Mouse (Mus musculus): ENCODE results near the gene Tmco1. TPM values are rescaled to one million over a fixed set of nuclear protein-coding genes. Genes with fewer than 3 reads are reported as not detected.

Gene Tmco1
- total RNA-seq, 2 experiments from 2014 or later: 89.8 to 150 TPM

DNA sequence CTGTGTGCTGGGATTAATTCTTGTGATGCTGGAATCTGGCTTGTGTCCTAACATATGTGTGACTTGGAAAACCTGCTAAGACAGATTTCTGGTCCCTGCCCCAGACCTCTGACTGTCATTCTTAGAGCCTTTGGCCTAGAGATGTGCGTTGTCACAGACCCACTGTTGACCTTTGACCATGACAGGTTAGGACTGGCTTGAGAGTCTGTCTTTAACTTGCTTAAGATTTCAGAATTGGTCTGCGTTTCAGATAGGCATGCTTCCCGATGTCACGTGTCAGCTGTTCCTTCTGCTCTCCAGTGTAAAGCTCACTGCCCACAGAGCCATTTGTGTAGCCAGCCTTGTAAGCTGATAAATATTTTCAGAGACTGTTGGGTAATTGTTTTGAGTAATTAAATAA is 54.6 kb downstream of the Tmco1 start:
- ATAC-seq (replicated peaks; ENCODE audit: low FRiP score, low TSS enrichment, poor library complexity, severe bottlenecking): no peak

DNA sequence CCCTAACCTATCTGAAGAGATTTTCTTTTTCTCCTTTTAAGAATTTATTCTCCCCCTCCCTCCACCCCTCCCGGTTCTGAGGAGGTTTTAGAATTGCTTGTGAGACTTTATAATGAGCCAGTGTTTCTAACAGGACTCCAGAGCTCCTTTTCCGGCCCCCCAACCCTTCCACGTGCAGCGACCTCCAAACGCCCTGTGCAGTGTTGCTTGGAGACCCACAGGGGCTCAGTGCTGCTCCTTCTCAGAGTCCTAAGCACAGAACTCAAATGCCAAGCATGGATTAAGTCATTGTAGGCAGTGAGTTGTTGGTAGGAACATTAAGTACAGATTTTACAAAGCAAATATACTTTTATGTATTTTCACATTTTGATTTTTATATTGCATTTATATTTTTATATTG is 55.1 kb downstream of the Tmco1 start:
- no peak for ATAC-seq (replicated peaks; ENCODE audit: low FRiP score, low TSS enrichment, poor library complexity, severe bottlenecking)

DNA sequence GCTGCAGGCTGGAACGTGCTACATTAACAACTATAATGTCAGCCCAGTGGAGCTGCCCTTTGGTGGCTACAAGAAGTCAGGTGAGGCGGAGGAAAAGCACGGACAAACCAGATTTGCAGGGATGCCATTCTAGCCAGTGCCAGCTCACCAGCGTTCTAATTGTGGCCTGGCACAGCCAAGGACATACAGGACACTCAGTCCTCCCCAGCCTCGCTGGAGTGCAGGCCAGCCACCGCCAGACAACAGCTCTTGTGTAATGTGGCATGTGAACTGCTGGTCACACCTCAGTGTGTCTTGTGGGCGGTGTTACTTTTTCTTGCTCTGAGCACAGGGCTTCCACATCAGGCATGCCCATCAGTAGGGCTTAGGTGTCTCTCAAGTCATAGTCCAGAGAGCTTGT is 57.6 kb downstream of the Tmco1 start:
- ATAC-seq (replicated peaks; ENCODE audit: low FRiP score, low TSS enrichment, poor library complexity, severe bottlenecking): no peak

DNA sequence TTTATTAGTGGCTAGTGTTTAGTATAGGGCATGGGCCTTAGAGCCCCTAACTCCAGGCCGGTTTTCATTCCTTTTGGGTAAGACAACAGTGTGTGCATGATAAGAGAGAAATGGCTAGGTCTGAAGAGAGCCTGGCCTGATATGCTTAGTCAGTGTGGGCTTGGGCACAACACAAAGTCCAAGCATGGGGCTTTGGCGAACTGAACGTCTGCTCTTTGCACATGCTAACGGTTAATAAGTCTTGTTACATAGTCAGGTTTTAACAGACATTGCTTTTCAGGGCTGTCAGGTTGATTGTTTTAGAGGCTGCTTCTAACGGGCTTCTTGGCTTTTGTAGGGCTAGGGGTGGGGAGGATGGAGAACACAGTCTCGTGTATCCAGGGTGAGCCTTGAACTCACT is 58.4 kb downstream of the Tmco1 start:
- no peak for ATAC-seq (replicated peaks; ENCODE audit: low FRiP score, low TSS enrichment, poor library complexity, severe bottlenecking)

DNA sequence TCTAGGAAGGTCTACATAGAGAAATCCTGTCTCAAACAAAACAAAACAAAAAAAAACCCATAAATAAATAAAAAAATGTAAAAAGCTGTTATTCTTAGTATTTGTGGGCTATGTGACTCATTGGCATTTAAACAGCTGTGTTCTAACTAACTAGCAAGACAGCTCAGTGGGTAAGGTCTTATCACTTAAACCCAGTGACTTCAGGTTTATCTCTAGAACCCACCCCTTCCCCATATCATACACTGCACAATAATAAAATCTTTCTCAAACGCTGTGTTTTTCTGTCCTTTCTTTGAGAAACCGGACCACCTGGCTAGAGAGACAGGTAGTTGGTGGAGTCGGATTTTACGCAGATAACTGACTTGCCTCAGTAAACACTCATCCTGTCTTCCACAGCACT is 59.8 kb downstream of the Tmco1 start:
- peak; percentile 66 for ATAC-seq (replicated peaks; ENCODE audit: low FRiP score, low TSS enrichment, poor library complexity, severe bottlenecking)

DNA sequence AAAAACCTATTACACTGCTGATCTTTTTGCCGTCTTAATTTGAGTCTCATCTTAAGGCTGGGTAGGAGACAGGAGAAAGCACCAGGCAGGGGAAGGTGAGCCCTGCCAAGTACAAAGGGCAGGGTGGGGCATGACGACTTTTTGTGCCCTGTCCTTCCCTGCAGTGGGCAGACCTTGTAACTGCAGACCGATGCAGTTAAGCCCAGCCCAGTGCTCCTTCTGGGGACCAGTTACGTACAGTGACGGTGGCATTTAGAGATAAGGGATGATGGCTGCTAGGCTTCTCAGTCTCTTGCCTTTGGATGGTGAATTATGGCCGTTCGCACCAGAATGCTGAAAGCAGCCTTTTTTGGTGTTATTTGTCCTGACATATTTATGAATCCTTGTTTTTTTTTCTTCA is 60.3 kb downstream of the Tmco1 start:
- peak; percentile 90 for ATAC-seq (replicated peaks; ENCODE audit: low FRiP score, low TSS enrichment, poor library complexity, severe bottlenecking)

DNA sequence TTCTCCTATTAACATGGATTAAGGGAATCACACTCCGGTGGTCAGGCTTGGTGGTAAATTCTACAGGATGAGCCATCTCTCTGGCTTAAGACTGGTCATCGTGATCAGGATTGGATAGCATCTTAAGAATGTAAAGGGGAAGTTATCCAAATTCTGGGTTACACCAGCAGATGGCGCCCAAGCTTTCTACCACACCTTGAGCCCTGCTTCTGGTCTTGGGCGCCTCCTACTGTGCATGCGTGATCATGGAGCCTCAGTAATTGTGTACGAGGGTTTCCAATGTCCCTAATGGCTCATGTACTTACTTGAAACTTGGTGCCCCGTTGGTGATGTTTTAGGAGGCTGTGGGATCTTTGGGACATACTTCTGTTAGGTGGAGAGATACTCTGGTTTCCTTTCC is 61.7 kb downstream of the Tmco1 start:
- ATAC-seq (replicated peaks; ENCODE audit: low FRiP score, low TSS enrichment, poor library complexity, severe bottlenecking): peak; percentile 71

DNA sequence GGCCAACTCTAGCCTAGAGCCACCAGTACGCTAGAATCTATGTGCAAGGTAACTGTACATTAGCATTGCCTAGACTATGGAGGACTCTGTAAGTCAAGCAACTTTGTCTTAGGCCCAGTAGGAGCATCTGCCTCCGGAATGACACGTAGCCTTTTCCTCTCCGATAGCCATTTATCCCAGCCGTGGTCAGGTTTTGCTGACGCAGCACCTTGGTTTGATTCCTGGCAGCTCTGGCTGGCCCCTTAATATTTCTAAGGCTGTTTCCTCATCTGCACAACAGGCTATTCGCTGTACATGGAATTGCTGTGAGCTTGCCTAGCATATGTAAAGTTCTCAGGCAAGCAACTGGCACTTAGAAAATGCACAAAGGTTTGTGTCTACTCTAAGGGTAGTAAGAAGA is 64.6 kb downstream of the Tmco1 start:
- ATAC-seq (replicated peaks; ENCODE audit: low FRiP score, low TSS enrichment, poor library complexity, severe bottlenecking): no peak

DNA sequence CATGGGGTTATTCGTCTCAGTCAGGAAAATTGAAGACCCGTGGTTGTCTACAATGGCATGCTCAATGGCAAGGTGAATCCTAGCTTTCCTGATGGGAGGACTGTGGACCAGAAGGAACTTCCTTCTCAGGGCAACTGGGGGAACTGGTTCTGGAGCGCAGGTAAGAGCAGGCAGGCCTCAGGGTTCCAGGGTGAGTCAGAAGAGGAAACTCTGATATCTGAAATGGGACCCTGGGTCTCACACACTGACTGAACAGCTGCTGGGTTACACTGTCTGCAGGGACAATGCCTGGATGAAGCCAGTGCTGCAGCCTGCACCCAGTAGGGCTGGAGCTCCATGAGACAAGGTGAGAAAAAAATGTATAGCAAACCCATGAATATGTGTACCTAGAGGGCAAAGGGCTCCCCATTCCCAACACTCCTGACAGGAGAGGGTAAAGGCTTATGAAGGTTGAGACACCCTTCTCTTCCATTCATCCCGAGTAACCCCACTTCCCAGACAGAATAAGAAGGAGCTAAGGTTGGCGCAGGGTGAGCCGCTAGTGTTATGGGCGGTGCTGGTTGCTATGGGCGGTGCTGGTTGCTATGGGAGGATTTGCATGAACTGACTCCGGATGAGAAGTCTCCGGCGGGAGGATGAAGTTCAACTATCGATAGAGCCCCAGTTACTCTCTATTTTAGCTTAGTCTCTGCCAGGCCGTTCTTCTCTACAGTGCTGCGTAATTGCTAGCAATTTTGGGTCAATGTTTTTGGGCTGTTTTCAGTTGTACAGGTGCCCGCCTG is 66.0 kb downstream of the Tmco1 start:
- peak; percentile 71 for ATAC-seq (replicated peaks; ENCODE audit: low FRiP score, low TSS enrichment, poor library complexity, severe bottlenecking)

DNA sequence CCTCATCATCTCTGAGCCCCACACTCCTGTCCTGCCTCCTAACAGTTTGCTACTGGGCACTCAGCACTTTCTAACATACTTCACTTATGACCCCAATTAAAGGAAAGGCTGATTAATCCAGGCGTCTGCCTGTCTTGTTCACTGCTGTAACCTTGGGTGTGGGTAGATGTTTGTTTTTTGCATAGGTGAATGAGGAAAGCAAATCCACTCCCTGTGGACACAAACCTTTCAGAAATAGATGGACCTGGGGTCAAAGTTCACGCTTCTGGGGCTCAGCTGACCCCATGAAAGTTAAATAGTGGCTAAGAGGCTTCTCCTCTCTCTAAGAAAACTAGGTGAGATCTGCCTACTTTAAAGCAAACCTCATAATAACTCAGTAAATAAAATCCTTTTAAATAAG is 66.8 kb downstream of the Tmco1 start:
- ATAC-seq (replicated peaks; ENCODE audit: low FRiP score, low TSS enrichment, poor library complexity, severe bottlenecking): no peak

DNA sequence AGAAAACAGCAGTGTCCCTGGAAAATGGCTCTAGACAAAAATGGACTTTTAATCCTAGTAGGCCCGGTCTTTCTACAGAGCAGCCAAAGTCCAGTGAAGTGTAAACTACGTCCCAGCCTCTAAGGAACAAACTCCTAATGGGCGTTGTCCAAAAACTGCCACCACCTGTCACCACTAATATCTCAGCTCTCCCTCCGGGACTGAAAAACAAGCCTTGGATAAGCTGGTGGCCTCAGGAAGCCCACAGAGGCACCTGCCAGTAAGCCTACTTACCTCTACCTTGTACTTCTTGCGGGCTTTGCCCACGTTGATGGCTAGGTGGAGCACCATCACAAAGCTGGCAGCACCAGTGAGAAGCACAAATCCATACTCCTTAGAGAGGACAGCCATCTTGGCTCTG is 69.8 kb downstream of the Tmco1 start:
- no peak for ATAC-seq (replicated peaks; ENCODE audit: low FRiP score, low TSS enrichment, poor library complexity, severe bottlenecking)

DNA sequence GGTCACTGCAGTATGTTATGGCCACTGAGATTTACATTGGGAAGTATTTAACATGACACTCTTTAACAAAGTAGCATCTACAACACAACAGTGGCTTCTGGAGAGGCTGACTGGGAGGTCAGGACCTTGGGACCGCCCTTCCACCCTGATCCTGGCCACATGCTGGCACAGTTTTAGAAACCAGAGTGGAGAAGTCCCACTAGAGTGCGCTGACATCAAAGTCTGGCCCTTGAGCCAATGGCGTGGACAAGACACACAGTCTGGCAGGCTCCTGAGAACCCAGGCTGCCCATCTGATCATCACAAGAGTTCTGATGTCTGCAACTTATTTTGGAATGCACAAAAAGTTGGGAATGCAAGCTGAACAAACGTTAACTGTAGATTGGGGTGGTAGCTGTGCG is 71.6 kb downstream of the Tmco1 start:
- no peak for ATAC-seq (replicated peaks; ENCODE audit: low FRiP score, low TSS enrichment, poor library complexity, severe bottlenecking)

DNA sequence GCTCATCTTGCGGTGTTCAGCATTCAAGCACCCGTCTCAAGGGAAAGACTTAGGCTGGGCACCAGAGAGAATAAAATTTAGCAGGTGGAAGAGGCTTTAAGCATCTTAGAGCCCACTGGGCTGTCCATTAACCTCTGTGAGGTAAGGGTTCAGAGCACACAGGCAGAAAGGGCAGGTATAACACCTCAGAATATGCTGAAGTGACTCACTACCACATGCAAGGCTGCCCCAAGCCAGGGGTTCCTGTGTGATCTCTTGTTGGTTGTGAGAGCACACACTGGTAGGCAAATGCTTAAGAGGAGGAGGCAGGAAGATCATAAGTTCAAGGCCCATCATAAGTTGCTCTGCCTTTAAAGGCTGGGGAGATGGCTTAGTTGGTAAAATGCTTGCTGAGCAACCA is 72.0 kb downstream of the Tmco1 start:
- no peak for ATAC-seq (replicated peaks; ENCODE audit: low FRiP score, low TSS enrichment, poor library complexity, severe bottlenecking)

DNA sequence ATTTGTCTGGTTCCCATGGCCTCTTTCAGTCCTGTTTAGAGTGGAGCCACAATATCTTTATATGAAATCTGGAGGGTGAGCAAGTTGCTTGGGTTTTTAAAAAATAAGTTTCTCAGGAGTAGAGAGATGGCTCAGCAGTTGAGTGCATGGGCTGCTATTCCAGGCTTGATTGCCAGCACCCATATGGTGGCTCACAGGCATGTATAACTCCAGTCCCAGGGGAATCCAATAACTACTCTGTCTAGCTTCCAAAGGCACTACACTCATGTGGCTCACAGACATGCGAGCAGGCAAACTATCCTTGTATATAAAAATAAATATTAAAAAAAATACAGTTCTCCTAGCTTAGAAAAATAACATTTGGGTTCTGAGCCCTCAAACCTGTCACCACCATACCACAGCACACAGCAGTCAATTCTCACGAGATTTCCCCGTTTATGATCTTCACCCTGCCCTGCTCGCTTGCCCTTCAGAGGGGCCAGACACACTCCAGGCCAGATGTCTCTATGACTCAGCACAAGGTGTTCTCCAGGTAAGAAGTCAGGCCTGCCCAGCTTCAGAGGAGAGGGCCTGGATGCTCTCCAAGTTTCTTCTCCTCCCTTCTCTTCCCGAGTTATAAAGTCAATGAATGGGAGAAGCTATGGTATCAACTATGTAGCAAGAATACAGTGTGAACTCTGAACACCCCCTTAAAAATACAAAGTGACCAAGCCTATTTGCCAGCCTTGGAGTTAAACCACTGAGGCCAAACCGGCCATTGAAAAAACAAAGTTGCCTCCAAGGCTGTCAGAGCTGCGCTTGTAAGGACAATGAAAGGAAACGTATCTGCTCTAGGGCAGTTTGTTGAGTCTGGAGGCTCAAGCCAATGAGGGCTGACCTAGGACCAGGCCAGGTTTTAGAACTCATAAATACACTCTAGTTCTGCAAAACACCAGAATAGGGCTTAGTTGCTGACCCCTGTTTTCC is 73.2 kb downstream of the Tmco1 start:
- no peak for ATAC-seq (replicated peaks; ENCODE audit: low FRiP score, low TSS enrichment, poor library complexity, severe bottlenecking)

DNA sequence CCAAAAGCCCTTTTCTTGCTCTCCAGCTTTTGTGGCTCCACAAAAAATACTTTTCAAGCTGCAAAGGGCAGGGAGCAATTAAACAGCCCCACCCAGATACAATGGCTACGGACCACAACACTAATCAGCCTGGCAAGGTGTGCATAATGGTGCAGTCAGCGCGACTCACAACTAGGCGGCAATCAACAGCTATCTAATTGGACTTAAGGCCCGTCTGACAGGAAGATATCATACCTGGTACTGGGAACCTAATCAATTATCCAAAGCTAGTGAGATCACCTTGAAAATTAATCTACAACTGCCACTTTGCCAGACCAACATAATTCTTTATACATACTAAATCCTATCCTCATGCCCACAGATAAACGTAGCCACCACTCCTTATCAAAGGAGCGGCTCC is 74.1 kb downstream of the Tmco1 start:
- ATAC-seq (replicated peaks; ENCODE audit: low FRiP score, low TSS enrichment, poor library complexity, severe bottlenecking): 0 out of 2 replicates have a peak, but pooled peaks have one; percentile 20

DNA sequence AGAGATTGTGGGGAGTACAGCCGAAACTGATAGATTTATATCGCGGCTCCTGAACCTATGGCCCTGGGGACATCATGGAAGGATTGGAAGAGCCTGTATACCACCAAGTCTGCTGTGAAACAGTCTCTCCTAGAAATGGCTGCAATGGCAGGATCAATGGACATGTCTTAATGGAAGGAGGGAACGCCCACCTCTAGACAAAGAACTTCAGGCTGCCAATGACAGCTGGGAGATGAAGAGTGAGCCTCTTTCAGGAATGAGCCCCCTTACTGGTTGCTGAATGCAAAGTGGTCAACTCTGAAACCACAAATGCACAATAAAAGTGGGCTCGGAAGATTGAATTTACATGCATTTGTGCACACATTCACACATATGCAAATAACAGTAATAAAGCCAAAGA is 74.6 kb downstream of the Tmco1 start:
- ATAC-seq (replicated peaks; ENCODE audit: low FRiP score, low TSS enrichment, poor library complexity, severe bottlenecking): no peak

DNA sequence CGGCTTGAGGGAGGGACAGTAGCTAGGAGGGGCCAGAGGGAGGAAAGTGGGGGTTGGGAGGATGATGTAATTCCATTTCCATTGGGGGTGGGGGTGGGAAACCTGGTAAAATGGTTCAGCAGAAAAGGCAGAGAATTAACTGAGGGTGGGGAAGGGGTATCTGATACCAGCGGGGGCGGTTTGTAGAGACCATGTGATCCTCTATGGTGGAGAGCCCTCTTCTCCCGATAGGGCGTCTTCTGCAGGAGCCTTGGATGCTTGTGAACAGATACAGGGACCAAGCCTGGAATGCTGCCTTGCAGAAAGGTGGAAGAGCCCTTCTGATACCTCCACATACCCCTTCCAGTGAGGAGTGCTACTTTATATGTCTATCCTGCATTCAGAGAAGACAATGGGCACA is 75.0 kb downstream of the Tmco1 start:
- no peak for ATAC-seq (replicated peaks; ENCODE audit: low FRiP score, low TSS enrichment, poor library complexity, severe bottlenecking)
